Mouse (Mus musculus): ENCODE measurements around the gene Mcrip1. TPM values are rescaled to one million over a fixed set of nuclear protein-coding genes. Genes with fewer than 3 reads are reported as not detected.
"Not testable (repeated sequence)": the region's sequence is repeated elsewhere in the genome, so short reads cannot be mapped to it uniquely, and the experiment has no call there.

Gene Mcrip1
- polyA plus RNA-seq, 1 experiment from 2014 or later: 59.2 TPM

- H3K27me3 ChIP-seq (ENCODE audit: insufficient read depth, low read length): no peaks in the 10 kb centered on the region
- no peak overlapping the region for H3K4me2 ChIP-seq (ENCODE audit: low read depth, low read length)
- ATAC-seq (peak; percentile 78), DNase-seq (peak; percentile 91)
- no peak overlapping the region; the same call in 1 of the 2 replicates for H3K9ac ChIP-seq (replicated peaks)
- peak overlapping the region; percentile 34; the same call in 1 of the 2 replicates for H3K27ac ChIP-seq (ENCODE audit: low read depth)
- H3K9me3 ChIP-seq (ENCODE audit: low read length): no peaks in the 10 kb centered on the region
- peak; percentile 61; the same call in 1 of the 2 replicates for TF ChIP-seq EP300 (IDR thresholded peaks at IDR 0.05; ENCODE audit: low read depth)
- TF ChIP-seq CTCF (IDR thresholded peaks at IDR 0.05; ENCODE audit: low read depth): peak; percentile 99
- no peaks in the 10 kb centered on the region for H3K36me3 ChIP-seq (replicated peaks; ENCODE audit: insufficient read depth, low read length)
- peaks cover 19% of the 10 kb centered on the region for H3K4me1 ChIP-seq (ENCODE audit: insufficient read depth)
- WGBS (ENCODE audit: insufficient replicate concordance): 21% methylated on average over 17 of the region's 17 CpGs
- no peak overlapping the region for H3K4me3 ChIP-seq (ENCODE audit: low read depth, low read length)
These were observed 33.9 kb downstream of the Mcrip1 start for GRCm38 (mm10) chr11:120515611-120516010.

DNA sequence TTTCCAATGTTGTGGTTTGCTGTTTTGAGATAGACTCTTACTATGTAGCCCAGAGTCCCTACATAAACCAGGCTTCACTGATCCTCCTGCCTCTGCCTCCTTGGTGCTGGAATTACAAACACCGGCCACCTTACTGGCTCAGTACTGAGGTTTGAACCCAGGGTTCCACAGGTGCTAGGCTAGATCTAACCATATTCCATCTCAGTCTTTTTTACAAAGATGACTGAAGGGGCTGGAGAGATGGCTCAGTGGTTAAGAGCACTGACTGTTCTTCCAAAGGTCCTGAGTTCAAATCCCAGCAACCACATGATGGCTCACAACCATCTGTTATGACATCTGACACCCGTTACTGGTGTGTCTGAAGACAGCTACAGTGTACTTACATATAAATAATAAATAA is 35.3 kb downstream of the Mcrip1 start:
- not testable (repeated sequence) for ATAC-seq; H3K27ac ChIP-seq (ENCODE audit: low read depth); H3K27me3 ChIP-seq (ENCODE audit: insufficient read depth, low read length); DNase-seq; H3K9me3 ChIP-seq (ENCODE audit: low read length); H3K4me2 ChIP-seq (ENCODE audit: low read depth, low read length); H3K36me3 ChIP-seq (replicated peaks; ENCODE audit: insufficient read depth, low read length); H3K4me3 ChIP-seq (ENCODE audit: low read depth, low read length); H3K9ac ChIP-seq (replicated peaks)
- 86% methylated on average over 2 of the region's 2 CpGs for WGBS (ENCODE audit: insufficient replicate concordance)
- H3K4me1 ChIP-seq (ENCODE audit: insufficient read depth): peaks cover 28% of the 10 kb centered on the region

DNA sequence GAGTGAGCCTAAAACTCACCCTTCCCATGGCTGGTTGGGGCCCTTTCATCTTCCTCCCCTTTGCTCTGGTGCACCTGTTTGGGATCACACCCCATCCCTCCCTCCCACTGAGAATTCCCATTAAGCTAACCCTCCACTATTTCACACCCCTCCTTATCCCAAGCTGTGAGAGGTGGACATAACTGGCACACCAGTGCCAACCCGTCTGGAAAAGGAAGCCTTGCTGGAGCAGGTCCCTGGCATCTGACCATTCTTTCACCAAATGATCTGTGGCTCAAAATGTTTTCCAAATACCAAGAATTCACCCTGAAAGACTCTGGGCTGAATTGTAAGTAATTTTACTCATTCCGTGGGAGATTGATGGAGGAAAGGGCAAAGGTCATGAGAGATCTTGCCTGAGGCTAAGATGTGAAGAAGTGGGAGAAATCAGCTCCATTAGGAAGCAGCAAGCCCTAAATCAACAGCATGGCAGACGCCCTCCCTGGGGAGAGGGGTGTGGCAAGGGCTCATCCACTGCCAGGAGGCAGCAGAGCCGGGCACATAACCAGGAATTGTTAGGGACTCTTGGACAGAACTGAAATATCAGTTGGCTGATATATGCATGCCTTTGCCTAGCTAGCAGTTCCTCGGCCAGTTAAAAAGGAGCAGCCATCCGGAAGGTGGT is 36.6 kb downstream of the Mcrip1 start:
- H3K4me1 ChIP-seq (ENCODE audit: insufficient read depth): peaks cover 19% of the 10 kb centered on the region
- no peak for ATAC-seq
- no peak overlapping the region for H3K9ac ChIP-seq (replicated peaks)
- whole genome bisulfite sequencing (ENCODE audit: insufficient replicate concordance): 68% methylated on average over 6 of the region's 6 CpGs
- TF ChIP-seq EP300 (IDR thresholded peaks at IDR 0.05; ENCODE audit: low read depth): no peak
- H3K36me3 ChIP-seq (replicated peaks; ENCODE audit: insufficient read depth, low read length): no peaks in the 10 kb centered on the region
- H3K4me3 ChIP-seq (ENCODE audit: low read depth, low read length): no peak overlapping the region
- no peak overlapping the region for H3K4me2 ChIP-seq (ENCODE audit: low read depth, low read length)
- no peak for DNase-seq
- no peak overlapping the region for H3K27ac ChIP-seq (ENCODE audit: low read depth)
- no peaks in the 10 kb centered on the region for H3K27me3 ChIP-seq (ENCODE audit: insufficient read depth, low read length)
- H3K9me3 ChIP-seq (ENCODE audit: low read length): no peaks in the 10 kb centered on the region

GRCm38 (mm10) chr11:120510375-120511030 is 39.0 kb downstream of the Mcrip1 start:
- no peaks in the 10 kb centered on the region for H3K36me3 ChIP-seq (replicated peaks; ENCODE audit: insufficient read depth, low read length)
- peak overlapping the region; percentile 67 for H3K9ac ChIP-seq (replicated peaks)
- H3K9me3 ChIP-seq (ENCODE audit: low read length): no peaks in the 10 kb centered on the region
- ATAC-seq (peak; percentile 69), DNase-seq (peak; percentile 71)
- H3K27ac ChIP-seq (ENCODE audit: low read depth): peak overlapping the region; percentile 77
- H3K4me3 ChIP-seq (ENCODE audit: low read depth, low read length): peak overlapping the region; percentile 36
- H3K4me1 ChIP-seq (ENCODE audit: insufficient read depth): peaks cover 14% of the 10 kb centered on the region
- H3K27me3 ChIP-seq (ENCODE audit: insufficient read depth, low read length): no peaks in the 10 kb centered on the region
- peak overlapping the region; percentile 70 for H3K4me2 ChIP-seq (ENCODE audit: low read depth, low read length)
- 4% methylated on average over 16 of the region's 16 CpGs for WGBS (ENCODE audit: insufficient replicate concordance)
- TF ChIP-seq CTCF (IDR thresholded peaks at IDR 0.05; ENCODE audit: low read depth) (no peak), EP300 (IDR thresholded peaks at IDR 0.05; ENCODE audit: low read depth) (no peak)

- Histone ChIP-seq H3K4me1 (ENCODE audit: insufficient read depth) (peaks cover 14% of the 10 kb centered on the region), H3K9ac (replicated peaks) (peak overlapping the region; percentile 67; the same call in 1 of the 2 replicates), H3K36me3 (replicated peaks; ENCODE audit: insufficient read depth, low read length) (no peaks in the 10 kb centered on the region), H3K27ac (ENCODE audit: low read depth) (peak overlapping the region; percentile 77), H3K4me3 (ENCODE audit: low read depth, low read length) (no peak overlapping the region), H3K27me3 (ENCODE audit: insufficient read depth, low read length) (no peaks in the 10 kb centered on the region), H3K9me3 (ENCODE audit: low read length) (no peaks in the 10 kb centered on the region), H3K4me2 (ENCODE audit: low read depth, low read length) (peak overlapping the region; percentile 70)
- 32% methylated on average over 4 of the region's 4 CpGs for WGBS (ENCODE audit: insufficient replicate concordance)
- ATAC-seq: peak; percentile 38
- DNase-seq: no peak
- no peak for TF ChIP-seq CTCF (IDR thresholded peaks at IDR 0.05; ENCODE audit: low read depth)
- peak; percentile 32; the same call in 1 of the 2 replicates for TF ChIP-seq EP300 (IDR thresholded peaks at IDR 0.05; ENCODE audit: low read depth)
These were observed 39.6 kb downstream of the Mcrip1 start for GRCm38 (mm10) chr11:120509940-120510339.

DNA sequence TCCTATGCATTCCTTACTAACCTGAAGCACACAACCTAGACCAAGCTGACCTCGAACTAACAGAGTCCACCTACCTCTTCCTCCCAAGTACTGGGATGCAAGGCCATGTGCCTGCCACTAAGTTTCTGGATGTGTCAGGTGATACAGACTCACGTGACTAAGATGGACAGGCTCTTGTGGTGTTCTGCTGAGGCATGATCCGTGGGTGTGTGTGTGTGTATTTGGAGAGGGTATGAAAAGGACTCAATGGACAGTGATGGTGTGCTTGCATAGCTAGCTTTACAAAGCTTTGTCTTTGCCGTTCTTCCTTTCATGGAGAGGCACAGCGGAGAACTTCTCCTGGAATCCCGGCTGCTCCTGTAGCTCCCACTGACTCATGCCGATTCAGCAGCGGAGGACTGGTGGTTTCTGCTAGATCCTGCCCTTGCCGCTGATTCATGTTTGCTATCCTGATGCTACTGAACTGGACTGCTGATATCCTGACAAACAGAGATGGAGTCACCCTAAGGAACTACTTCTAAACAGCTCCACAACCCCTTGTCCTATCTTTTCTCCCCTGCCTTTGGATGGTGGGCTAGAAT is 41.1 kb downstream of the Mcrip1 start:
- DNase-seq: no peak
- no peak overlapping the region; the same call in 1 of the 2 replicates for H3K27ac ChIP-seq (ENCODE audit: low read depth)
- 78% methylated on average over 9 of the region's 9 CpGs for WGBS (ENCODE audit: insufficient replicate concordance)
- H3K4me3 ChIP-seq (ENCODE audit: low read depth, low read length): no peak overlapping the region
- TF ChIP-seq CTCF (IDR thresholded peaks at IDR 0.05; ENCODE audit: low read depth) (no peak), EP300 (IDR thresholded peaks at IDR 0.05; ENCODE audit: low read depth) (no peak)
- no peak for ATAC-seq
- H3K27me3 ChIP-seq (ENCODE audit: insufficient read depth, low read length): no peaks in the 10 kb centered on the region
- peaks cover 14% of the 10 kb centered on the region for H3K4me1 ChIP-seq (ENCODE audit: insufficient read depth)
- no peak overlapping the region for H3K4me2 ChIP-seq (ENCODE audit: low read depth, low read length)
- H3K9ac ChIP-seq (replicated peaks): no peak overlapping the region
- no peaks in the 10 kb centered on the region for H3K9me3 ChIP-seq (ENCODE audit: low read length)
- H3K36me3 ChIP-seq (replicated peaks; ENCODE audit: insufficient read depth, low read length): no peaks in the 10 kb centered on the region

Measured in liver, postnatal 0 days (tissue).